Mouse (Mus musculus) urinary bladder, adult 18-20 months (tissue): ENCODE measurements around the gene Eif4b.
A peak's percentile ranks its signal among the peaks of the same experiment; 100 is the strongest.
"Not testable (repeated sequence)": the region's sequence is repeated elsewhere in the genome, so short reads cannot be mapped to it uniquely, and the experiment has no call there.

Experiments used
- DNase-seq, 2 experiments: peaks; one replicate each; pipeline ENCODE4 v3.0.0; 2022; ENCODE audit warnings: low spot score in 2 of 2, mixed read lengths in 2 of 2

Eif4b gene

DNA sequence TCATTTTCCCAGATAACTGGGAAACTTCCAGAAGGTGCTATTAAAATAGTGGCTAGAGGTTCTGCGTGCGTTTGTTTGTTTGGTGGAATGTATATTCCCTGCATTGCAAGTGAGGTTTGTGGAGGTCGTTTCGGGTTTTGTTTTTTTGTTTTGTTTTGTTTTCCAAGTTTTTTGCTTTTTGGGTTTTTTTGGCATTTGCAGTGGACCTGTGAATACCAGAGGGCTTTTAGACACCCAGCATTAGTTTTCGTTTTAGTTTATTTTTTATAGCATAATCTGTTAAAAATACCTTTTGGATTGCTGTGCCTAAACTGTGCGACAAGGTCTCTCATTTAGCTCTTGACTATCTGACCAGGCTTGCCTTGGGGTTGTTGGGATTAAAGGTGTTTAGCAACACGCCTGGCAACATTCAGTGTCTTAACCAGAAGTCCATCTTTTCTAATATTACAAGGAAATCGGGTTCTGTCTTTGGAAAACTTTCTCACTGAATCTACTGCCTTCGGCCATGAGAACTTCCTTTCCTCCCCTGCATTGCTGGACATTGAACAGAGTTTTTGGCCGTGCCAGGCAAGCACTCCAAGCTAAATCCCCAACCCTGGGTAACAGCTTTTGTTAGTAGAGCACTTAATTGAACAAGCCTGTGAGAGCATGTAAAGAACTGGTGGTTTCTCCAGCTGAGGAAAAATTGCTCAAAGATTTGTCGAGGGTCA lies 1.5 kb downstream of the Eif4b start:
- DNase-seq, result no peak

DNA sequence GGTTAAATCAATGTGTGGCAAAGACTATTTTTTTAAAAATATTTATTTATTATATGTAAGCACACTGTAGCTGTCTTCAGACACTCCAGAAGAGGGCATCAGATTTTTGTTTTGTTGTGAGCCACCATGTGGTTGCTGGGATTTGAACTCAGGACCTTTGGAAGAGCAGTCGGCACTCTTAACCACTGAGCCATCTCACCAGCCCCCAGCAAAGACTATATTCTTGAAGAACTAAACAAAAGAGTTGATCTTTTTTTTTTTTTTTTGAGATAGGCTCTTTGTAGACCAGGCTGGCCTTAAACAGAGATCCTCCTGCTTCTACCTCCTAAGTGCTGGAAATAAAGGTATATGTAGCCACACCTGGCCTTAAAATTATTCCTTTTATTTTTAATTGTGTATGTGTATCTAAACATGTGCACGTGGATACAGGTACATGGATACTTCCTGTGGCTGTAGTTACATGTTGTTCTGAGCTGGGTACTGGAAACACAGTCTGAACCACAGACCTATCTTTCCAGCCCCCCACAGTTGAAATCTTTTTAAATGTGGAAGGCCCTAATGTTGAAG lies 3.6 kb downstream of the Eif4b start:
- DNase-seq, result no peak

DNA sequence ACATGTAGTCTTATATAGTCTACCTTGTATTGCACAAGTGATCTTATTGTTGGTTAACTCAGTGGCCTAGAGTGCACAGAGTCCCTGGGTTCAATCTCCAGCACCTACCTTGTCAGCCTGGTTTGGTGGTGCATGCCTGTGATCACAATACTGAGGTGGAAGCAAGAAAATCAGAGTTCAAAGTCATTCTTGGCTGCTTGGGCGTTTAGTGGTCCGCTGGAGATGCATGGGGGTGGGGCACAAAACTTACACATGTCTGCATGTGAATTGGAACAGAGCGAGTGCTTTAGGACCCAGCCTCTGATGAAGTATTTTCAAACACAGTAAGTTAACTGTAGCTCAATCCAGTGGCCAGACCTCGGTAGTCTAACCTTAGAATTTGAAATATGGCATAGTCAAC lies 5.6 kb downstream of the Eif4b start:
- no peak for DNase-seq

DNA sequence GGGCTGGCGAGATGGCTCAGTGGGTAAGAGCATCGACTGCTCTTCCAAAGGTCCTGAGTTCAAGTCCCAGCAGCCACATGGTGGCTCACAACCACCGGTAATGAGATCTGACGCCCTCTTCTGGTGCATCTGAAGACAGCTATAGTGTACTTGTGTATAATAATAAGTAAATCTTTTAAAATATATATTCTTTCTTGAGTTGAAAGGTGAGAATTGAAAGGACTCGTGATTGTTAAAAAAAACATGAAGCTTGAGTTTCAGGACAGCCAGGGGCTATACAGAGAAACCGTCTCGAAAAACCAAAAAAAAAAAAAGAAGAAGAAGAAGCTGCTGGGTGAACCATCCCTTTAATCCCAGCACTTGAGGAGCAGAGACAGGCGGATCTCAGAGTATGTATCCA lies 6.4 kb downstream of the Eif4b start:
- not testable (repeated sequence) for DNase-seq

DNA sequence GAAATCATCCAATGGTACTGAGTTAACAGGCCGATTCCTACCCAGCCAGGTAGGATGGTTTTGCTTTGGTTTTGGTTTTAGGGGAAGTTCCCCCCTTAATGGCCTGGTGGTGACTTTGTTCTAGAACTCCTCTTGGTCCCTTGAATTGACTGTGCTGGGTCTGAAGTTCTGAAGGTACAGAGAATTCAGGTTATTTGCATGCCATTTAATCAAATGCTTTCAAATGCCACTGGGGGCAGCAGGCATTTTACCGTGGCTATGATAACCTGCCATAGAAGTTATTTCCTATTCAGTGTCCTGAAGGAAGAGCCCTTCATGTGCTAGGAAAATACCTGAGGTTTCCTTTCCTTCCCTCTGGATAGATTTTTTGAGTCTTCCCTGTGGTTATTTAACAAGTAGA lies 6.9 kb downstream of the Eif4b start:
- DNase-seq, result no peak

DNA sequence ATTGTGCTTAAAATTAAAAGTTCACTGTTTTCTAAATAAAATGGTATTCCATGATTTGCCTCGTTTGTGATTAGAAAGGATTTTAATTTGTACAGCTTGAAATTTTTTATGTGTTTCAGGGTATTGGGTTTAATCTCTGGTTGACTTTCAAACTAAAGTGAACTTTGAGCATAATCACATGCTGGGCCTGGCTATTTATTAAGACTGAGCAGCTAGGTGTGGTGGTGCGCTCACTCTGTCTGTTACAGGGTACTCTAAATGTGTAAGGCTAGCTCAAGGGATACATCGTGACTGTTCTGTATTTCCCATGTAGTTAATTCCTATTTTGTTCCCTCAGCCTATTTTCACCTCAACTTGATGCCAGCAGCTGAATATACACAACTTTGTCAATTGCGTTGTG lies 8.6 kb downstream of the Eif4b start:
- no peak for DNase-seq

DNA sequence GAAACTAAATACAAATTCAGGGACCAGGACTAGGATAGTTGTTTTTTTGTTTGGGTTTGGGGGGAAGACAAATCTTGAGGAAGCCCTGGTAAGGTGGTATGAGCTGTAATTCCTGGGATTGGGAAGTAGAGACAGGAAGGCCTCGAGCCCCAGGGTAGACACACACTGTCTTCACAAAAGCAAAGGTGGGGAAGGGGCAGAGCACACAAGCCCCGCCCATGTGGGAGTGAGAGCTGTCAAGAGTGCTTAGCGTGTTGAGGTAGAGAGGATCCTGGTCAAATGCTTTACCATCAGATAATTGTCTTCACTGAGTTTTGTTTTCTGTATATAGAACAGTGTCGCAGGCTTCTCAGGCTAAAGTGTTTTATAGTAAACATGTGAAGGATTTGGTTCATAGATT lies 9.5 kb downstream of the Eif4b start:
- no peak for DNase-seq

DNA sequence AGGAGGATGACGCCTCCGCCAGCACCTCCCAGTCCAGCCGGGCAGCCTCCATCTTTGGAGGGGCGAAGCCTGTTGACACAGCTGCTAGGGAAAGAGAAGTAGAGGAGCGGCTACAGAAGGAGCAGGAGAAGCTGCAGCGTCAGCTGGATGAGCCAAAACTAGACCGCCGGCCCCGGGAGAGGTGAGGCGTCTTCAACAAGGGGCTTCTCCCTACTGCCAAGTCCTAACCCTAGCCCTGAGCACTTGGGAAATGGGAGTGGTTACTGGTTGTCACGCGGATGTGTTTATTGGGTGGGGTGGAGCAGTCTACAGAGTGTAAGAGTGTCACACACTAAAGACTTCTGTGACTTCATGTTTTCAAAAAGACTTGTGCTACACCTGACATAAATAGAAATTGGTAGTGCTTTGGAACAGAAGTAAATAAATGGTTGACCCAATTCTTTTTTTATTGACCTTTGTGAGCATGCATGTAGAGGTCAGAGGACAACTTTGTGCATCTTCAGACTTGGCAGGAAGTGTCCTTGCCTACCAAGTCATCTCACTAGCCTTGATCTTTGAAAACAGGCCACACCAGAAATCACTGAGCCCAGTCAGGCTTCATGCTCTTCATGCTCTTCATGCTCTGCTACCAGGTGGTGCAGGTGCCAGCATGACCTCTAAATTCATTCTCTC lies 16.5 kb downstream of the Eif4b start:
- DNase-seq, result no peak

DNA sequence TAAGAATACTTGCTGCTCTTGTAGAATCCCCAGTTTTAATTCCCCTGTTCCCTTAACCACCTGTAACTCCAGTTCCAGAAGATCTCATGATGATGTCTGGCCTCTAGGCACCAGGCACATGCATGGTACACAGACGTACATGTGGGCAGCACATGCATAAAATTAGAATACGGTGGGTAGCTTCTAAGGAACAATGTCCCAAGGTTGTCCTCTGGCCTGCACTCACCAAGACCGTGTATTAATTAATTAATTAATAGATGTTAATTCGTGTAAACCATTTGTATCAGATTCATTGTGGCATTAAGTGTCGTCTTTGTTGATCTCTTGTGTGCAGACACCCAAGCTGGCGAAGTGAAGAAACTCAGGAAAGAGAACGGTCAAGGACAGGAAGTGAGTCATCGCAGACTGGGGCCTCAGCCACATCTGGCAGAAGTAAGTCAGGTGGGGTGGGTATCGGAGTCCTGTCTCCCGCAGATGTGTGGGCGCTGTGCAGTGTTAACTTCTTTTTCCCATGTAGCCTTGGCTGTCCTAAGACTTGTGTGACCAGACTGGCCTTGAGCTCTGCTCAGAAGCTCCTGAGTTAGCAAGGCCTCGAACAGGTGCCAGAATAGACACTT lies 17.6 kb downstream of the Eif4b start:
- DNase-seq, result no peak

DNA sequence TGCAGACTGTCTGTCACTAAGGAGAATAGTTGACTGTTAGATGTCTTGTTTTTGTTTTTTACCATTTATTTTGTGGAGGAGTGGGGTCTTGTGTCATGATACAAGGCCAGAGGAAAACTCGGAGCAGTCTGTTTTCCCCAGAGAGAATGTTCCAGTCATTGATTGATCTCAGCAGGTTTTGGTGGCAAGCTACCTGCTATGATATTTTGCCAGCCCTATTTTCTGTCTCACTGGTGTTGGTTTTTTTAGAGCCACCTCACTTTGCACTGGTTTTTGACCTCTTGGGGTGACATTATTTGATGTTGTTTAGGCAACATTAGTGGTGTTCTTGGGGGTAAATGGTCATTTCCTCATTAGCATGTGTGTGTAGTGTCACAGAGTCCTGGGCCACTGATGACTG lies 18.1 kb downstream of the Eif4b start:
- no peak for DNase-seq

DNA sequence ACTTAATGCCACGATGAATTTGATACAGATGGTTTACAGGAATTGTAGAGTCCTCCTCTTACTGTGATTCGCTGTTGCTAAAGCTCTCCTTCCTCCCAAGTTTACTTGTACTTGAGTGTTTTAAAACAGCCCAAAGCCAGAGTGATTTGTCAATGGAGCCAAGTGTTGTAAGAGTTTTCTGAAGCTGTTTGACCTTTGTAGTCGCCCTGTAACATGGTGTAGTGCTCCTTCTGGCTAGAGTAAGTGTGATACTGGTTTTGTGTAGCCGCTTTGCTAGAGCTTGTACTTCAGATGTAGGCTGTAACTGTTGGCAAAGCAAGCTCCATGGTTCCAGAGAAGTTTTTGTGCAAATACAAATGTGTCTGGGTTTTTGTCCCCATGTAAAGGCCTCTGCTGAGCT lies 18.6 kb downstream of the Eif4b start:
- DNase-seq, result no peak

DNA sequence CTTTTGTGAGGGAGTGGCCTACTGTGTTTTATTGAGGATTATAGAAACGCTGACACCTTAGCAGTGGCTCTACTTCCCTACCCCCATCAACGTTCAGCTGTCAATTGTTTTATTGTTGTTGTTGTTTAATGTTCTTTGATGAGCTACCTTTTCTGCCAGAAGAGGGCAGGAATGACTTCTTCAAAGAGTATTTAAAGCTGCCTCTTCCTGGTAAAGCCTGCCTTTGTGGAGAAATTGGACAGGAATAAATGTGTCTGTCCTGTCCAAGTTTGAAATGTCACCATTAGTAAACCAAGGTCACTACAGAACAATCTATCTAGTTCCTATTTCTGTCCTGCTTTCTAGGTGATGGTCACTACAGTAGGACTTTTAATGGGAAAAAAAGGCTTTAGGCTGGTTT lies 20.6 kb downstream of the Eif4b start:
- no peak for DNase-seq

DNA sequence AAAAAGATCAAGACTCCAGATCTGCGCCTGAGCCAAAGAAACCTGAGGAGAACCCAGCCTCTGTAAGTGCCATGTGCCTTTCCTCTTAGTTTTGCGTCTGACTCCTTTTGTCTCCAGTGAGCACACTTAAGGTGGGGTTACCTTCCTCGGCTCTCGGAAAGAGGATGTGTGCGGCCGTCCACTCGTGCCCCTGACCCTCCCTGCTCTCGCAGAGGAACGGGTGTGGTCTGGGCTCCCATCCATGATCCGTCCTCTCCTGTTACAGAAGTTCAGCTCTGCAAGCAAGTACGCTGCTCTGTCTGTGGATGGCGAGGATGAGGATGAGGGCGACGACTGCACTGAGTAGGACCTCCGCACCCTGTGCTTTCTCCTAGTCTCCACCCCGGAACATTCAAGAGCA lies 21.4 kb downstream of the Eif4b start:
- DNase-seq, result no peak

DNA sequence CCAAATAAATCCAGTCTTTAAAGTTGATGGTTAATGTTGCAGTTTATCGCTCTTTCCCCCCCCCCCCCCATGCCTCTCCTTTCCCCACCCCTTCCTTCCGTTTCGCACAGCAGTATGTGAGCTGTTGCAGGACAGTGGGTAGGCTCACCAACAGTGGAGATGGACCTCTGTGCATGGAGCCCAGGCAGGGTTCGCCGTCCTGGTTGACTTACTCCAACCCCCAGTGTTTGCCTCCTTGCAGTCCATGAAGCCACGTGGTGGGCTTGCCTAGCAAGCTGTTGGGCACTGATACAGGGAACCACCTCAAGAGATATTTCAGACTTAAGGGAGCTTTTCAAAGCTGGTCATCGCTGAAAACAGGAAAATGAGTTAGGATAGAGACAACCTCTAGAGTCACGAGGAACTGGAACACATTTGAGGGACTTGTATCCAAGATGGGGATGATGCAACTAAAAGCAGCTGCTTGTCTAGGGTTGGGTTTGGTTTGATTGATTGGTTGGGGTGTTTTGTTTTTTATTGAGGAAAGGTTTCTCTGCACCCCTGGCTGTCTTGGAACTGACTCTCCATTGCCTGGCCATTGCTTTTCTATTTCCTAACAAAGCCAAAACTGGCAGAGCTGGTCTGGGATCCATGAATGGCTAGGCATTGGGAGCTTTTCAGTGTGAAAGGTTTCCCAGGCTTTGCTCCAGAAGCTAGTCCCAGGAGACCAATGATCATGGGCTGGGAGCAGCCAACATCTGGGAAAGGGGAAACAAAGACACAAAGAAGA lies 23.8 kb downstream of the Eif4b start:
- no peak for DNase-seq

DNA sequence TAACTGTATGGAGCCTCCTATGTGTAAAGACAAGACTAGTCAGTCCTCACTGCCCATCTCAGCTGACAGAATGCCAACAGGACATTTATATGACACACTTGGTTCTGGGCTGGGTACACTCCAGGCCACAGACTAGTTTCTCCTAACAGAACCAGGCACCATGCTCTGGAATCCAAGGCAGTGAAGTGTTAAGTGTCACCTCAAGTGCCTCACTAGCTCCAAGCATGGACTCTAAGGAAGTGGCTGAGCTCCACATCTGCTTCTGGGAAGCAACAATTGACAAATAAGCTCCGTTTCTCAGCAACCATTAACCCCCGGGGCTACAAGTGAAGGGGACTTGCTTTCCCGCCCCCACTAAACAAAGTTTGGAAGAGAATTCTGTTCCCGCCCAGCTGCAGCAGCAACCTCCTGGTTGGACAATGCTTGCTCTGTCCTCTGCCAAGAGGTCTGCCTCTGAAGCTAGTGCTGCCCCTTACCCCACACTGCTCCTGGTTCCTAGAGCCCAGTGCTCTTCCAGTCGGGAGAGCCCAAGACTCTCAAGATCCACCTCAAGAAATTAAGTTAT lies 24.5 kb downstream of the Eif4b start:
- no peak for DNase-seq

DNA sequence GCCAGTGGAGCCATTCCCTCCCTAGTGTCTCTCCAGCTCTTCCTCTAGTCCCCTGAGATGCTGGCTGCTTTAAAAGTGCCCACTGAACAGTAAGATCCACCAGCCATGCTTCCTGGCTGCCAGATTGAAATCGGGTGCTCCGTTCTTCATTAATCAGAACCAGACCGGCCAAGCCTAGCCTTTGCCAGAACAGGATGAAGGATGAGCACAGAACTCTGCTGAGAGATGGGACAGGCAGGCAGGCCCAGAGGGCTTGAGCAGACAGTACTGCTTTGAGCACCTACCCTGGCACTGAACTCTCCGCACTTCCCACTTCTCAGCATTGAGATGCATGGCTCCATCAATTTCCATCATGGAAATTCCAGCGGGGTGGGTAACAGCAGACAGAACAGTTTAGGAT lies 25.7 kb downstream of the Eif4b start:
- no peak for DNase-seq

DNA sequence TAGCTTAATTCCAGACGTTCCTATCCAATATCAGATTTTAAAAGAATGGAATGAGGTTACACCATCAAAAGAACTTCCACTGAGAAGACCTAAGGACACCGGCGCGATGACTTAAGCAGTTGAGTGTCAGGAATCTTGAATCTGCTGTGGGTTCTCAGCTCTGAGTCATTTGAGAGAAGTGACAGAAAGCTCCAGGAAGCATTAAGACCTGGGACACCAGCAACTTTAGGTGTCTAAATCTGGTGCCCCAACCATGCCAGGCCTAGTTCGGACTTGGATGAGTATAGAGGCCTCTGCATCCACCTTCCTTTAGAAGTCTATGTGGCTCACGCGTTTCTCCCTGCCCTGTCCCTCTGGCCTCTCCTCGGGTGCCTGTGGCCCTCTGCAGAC lies 26.2 kb downstream of the Eif4b start:
- no peak for DNase-seq

DNA sequence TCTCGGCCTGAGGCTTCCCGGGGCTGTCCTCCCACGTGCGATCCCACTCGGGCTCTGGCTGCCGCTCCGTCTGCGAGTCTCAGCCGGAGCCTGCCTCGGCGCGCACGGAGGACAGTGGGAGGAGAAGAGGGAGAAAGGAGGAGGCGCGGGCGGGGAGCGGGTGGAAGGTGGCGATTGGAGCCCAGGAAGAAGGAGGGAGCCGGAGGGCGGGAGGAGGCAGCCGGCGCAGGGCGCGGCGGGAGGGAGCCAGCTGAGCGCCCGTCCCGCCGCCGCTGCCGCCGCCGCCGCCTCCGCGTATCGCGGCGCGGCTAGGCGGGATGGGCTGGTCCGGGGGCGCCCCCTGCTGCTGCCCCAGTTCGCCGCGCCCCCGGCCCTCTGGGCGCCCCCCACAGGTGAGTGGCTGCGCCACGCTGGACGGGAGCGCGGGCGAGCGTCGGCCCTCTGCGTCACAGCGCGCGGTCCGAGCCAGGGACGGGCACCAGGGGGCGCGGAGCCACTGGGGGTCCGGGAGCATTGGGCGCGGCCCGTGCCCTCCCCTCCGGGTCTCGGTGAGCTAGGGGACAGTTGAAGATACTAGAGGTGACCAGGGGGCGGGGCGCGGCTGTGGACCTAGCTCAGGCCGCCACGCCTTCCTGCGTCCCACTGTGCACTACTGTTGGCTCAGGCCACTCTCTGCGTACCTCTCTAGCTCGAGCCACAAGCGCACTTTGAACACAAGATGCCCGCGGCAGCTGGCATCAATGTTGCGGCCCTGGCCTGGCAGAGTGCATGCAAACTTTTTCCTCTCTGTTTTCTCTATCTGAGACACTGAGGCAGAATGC lies 26.8 kb downstream of the Eif4b start, which contains the start of gene Tns2:
TSS of gene Tns2 (plus strand) at position 253 of the 821 bp plus-strand sequence.
- peak; percentile 76 to 86 for DNase-seq

DNA sequence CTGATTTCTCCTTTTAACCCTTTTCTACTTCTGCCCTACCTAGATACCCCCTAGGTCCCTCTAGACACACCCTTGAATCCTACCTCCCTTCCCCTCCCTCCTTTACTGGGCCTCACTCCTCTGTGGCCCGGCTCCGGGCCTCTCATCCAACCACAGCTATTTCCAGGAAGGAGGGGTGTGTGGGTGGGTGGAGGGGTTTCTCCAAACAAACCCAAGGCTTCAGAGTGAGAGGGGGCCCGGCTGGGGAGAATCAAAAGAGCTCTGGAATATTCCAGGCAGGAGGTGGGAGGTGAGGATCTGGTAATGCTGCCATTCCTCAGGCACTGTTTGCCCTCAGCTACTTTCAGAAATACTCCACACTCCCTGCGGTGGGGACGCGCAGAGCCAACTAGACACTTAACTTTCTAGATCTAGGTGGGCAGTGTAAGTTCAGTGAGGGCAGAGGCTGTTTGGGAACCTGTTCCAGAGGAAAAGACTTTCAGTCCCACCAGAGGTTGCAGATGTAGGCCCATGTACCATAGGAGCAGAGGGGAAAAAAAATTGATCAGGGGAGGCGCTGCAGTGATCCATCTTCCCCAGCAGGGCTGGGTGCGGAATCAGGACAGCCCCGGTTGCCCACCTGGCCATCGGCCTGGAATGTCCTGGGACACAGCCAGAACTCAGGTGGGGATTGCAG lies 27.6 kb downstream of the Eif4b start:
- no peak for DNase-seq
